Mouse (Mus musculus) cerebellum, postnatal 36 days (tissue): ENCODE measurements at regions not wholly inside any gene's neighbourhood (a gene's known extent, or its start where the extent isn't known, plus 50 kb on each side); places are given as distances from the start of the nearest gene placed in this dataset.

Source experiments
- DNase-seq, 2 experiments: peaks; one replicate each; pipeline ENCODE4 v3.0.0; 2021 to 2022; ENCODE audit warnings: mixed read lengths in 2 of 2

GRCm38 (mm10) chr17:85821861-85822260, 133.8 kb upstream of the Six2 start:
- DNase-seq: no peak

GRCm38 (mm10) chr17:85818098-85818855, 130.2 kb upstream of the Six2 start:
- DNase-seq: no peak

DNA sequence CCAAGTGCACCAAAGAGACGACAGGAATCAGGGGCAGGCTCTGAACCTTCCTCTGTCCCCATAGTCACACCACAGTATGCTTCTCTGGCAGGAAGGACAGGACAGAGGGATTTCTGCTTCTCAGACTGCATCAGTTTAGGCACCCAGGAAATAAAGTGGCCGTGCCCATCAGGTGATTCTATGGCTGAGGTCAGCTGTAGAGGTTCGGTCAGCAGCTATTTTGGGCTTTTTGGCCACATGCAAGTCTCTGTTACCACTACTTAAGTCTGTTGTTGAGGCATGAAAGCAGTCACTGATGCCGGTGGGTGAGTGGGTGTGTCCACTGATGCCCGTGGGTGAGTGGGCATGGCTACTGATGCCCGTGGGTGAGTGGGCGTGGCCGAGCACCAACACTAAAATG, 128.4 kb upstream of the Six2 start:
- DNase-seq: no peak

GRCm38 (mm10) chr17:85816056-85816455, 128.0 kb upstream of the Six2 start:
- no peak for DNase-seq

- DNase-seq: no peak
These were observed 120.5 kb upstream of the Six2 start for GRCm38 (mm10) chr17:85808580-85808979.

DNA sequence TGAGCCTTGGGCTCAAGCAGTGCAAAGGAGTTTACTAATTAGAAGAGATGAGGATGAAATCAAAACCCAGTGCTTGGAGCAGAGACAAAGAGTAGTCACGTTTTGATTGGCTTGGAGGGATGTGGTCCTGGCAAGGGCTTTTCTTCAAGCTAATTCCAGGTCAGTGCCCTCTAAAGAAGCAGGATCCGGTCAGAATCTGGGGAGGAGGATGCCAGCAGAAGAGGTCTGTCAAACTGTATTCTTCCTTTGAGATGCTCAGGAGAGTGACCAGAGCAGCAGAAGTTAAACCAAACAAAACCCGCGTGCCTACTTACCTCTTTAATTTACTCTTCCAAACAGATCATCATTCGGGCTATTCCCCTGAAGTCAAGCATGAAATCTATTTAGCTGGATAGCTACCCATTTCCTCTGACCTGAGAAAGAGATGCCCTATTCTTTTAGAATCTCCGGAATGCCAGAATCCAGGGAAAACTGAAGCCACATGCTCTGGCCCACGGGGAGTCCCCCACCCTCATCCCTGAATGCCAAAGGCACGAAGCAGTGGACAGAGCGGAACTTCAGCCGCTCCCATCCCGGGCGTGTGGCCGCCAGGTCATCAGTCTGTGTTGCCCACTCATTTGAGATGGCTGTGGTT, 117.8 kb upstream of the Six2 start:
- no peak for DNase-seq

DNA sequence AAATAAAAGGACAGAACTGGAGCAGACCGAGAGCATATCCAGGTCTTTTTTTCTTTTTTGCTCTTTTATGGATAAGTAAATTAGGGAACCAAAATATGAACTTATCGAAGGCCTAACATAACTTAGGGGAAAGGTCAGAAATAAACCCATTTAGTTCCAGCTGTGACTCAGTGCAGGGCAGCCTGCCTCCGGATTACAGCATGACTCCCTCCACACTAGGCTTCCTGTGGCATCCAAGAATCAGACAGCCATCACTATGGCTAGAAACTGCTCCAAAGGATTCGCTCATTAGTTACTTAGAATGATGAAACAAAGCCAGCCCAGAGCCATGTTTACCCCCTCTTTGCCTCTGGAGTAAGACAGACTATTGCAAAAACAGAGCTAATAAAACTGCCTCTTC, 116.6 kb upstream of the Six2 start:
- no peak for DNase-seq

GRCm38 (mm10) chr17:85801734-85802133, 113.7 kb upstream of the Six2 start:
- no peak for DNase-seq

GRCm38 (mm10) chr17:85801079-85801605, 113.1 kb upstream of the Six2 start:
- DNase-seq: no peak

DNA sequence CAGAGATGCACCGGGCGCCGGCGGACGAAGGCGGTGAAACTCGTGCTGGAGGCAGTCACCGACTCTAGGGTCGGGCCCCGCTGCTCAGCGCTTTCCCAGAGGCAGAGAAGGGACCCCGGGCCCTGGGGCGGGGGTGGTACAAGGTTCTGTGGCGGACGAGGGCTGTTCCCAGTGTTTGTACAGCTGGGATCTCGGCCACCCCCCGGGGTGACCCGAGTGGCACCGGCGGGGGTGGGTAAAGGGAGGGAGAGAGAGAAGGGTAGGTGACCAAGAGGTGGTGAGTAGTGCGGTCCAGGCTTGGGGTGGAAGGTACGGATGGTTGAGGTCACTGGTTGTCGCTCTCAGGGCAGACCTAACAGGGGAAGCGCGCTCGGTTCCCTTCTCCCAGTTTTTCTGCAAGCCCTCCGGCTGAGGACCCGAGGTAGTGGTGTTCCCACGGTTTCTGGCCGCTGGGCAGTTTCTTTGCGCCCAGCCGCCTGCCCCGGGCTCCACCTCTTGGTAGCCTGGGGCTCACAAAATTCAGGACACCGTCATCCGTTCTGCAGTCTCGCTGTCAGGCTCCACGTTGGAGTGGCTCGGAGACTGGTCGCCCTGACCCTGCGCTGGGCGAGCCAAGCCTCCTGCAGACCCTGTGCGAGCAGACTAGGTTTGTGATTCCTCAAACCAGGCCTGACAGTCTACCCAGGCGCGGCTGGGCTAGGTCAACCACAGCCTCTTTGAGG, 112.4 kb upstream of the Six2 start:
- no peak for DNase-seq

DNA sequence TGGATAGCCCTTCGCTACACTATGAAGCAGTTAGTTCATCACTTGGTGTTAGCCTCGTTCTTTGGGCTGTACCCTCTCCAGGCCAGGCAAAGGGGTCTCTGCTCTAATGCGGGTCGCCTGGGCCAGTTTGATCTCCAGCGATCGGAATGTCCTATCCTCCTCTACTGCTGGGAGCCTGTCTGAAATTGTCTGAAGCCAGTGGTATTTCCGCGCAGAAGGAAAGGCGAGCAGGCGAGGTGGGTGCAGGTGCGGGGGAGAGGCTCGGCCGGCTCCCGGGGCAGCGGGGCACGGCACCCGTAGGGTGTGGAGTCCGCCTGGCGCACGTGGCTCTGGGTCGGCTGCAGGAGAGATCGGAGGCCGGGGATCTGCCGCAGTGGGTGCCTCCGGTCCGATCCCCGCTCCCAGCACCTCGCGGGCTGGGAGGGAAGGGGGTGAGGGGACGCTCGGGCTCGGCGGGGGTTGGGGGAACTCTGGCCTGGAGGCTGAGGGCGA, 111.8 kb upstream of the Six2 start:
- no peak for DNase-seq

DNA sequence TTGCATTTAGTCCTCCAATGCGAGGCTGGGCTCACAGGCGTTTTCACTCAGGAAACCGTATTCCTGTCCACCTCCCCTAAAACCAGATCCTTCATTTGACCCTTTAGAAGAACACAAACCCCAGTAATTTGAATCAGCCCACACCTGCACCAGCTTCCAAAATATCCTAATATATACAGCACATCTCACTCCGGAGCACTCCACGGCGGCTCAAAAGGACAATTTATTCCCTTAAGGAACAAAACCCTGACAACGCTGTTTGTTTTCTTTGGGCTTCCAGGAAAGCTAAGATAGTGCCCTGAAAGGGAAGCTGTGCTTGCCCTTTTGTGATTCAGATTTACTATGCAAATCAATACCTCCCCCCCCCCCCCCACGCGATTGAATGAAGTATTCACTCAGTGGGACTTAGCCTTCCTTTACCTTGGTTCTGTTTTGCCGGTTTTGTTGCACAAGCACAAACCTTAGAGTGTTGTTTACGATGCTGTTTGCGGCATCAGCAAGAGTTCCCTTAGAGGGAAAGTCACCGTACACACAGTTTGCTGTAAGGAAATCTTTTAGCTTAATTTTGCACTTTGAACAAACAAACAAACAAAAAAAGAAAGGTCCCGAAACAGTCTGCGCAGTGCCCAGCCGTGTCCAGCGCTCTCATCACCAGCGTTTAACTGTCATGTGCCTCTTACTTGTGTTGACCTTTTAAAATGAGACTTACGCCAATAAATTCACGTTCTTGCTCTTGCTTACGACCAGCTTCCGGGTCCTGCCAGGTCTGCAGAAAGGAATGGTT, 111.2 kb upstream of the Six2 start:
- no peak for DNase-seq

DNA sequence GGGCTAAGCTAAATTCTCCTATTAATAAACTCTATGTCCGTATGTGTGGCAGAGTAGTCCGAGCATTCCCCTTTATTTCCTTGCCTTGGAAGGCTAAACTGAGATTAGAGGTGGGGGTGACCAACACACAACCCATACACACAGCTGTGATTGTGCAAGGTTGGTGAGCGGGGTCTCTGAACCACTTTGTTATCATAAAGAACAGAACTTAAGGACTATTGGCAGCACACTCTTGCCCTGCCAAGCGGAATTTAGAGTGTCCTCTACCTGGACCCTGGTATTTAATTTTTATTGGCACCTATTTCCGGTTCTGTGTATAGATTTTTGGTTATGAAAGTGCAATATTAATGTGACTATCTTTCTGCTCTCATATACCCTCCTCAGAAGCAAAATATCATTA, 109.7 kb upstream of the Six2 start:
- no peak for DNase-seq

GRCm38 (mm10) chr17:85795820-85796219, 107.7 kb upstream of the Six2 start:
- no peak for DNase-seq

DNA sequence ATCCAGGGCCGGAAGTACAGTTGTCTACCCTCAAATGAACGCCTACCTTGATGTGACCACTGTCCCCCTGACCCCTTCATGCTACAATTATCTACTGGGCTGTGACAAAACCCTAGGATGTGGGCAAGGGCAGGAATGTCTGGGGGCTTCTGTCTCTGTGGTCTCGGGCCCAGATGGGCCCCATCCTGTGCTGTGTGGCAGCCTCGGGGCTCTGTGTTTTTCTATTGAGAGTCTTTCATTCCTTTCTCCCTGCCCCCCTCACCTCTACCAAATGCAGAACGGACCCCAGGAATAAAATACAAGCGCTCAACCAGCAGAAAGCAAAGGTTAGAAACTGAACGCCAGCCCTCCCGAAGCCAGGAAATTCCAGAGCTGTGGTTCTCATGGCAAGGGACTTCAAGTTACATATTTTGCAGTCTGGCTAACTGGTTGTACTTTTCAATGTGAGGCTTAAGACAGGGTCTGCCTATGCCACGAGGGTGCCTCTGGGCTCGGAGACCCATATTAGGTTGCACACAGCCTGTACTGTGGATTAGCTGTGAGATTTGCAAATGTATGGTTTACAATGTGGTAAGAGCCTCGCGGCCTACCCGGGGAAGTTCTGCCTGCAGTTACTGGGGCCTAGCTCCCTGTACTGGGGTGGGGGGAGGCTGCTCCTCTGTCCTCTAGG, 97.7 kb upstream of the Six2 start:
- DNase-seq: no peak

DNA sequence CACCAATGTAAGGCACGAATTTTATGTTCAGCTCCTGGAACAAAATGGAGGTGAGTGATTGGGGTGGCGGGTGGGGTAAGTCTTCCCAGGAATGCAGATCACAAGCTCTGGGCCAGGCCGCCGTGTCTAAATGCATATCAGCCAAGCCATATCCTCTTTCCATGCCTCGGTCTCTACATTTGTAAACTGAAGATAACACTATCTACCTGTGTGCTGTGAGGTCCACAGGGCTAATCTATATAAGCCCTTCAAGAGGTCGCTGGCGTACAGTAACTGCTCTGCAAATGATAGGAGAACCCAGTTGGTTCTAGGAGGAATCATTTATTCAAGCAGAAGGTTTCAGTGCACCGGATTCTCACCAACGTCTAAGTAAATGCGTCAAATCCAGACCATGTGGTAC, 92.4 kb upstream of the Six2 start:
- no peak for DNase-seq

- DNase-seq: no peak
These were observed 88.8 kb upstream of the Six2 start for GRCm38 (mm10) chr17:85776876-85777275.

DNA sequence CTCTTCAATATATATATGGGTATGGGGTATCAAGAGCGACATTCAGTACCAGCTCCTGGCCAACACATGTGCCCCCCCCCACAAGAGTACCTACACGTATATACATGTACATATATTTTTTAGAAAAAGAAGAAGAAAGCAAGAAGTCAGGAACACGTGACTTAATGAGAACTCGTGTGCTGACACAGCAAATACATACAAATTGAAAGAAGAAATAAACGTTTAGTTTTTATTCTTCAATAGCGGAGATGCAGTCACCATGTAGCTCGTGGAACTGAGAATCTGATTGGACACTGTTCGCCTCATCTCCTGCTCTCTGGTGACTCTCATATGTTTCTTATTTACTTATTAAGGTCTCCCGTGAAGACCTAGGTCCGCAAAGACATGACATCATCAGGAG, 80.3 kb upstream of the Six2 start:
- no peak for DNase-seq

DNA sequence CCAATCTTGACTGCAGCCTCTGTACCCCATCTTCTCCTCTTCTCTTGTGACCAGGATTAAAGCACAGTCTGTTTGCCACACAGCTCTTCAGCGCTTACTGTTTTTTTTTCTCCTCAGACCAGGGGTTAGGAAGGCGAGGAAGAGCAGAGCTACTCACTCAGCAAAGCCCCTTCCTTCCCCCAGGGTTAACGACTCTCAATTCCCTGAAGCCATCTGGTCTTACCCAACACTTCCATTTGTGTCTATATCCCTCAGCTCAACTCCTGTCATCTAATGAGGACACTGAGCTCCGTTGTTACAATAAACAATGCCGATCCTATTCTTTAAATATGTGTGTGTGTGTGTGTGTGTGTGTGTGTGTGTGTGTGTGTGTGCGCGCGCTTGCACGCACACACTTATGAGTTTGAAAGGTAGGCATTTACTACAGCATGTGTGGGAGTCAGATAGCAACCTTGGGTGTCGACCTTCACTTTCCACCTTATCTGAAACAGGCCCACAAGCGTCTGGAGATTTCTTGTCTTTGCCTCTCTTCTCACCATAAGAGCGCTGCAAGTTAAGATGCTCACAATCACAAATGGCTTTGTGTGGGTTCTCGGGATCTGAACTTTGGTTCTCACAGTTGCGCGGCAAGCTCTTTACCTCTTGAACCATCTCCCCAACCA, 79.3 kb upstream of the Six2 start:
- DNase-seq: no peak

DNA sequence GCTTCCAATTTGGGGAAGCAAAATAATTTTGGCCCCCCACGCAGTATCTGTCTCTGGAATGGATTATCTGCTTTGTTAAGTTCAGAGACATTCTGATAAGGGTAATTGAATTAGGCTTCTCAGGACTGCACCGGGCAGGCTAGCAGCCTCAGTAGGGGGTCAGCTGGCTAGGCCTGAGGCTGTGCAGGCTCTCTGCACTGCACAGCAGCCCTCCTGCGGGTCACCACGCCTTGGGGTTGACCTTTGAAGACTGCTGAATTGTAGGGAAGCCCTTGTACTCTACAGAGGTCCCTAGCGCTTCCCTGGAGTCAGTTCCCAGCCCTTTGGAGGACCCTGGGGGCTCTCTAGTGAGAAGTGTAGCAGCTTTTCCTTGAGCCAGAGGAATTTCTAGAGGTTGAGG, 78.5 kb upstream of the Six2 start:
- DNase-seq: no peak

GRCm38 (mm10) chr17:85758581-85759098, 70.6 kb upstream of the Six2 start:
- DNase-seq: no peak
